Mouse (Mus musculus) retina, adult 2 months (tissue): Measurements from ENCODE around the gene Zfp275.
"Not testable (repeated sequence)": the region's sequence is repeated elsewhere in the genome, so short reads cannot be mapped to it uniquely, and the experiment has no call there.

Experiments used
- DNase-seq: peaks from one replicate; pipeline ENCODE4 v3.0.0-alpha.2; 2012; ENCODE audit warnings: low read depth, low spot score

Zfp275 gene

DNA sequence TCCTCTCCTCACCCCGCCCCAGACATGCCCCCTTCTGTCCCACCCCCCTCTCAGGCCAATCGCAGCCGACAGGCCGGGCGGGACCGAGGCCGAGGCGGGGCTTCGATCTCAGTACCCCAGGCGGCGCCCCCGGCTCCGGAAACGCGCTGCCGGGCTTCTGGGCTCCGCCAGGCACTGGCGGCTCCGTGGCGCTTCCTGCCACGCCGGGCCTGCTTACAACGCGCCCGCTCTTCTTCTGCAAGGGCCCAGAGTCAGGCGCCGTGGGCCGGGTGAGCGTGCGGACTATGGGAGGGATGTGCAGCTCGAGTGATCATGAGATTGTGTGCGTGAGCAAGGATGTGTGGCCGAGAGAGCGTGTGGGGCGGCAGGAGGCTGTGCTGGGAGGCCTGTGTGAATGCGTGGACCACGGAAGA is at the start of gene Zfp275:
Gene Zfp275, plus strand, starts transcription at position 139 of the 413 bp plus-strand sequence.
- DNase-seq: no peak

DNA sequence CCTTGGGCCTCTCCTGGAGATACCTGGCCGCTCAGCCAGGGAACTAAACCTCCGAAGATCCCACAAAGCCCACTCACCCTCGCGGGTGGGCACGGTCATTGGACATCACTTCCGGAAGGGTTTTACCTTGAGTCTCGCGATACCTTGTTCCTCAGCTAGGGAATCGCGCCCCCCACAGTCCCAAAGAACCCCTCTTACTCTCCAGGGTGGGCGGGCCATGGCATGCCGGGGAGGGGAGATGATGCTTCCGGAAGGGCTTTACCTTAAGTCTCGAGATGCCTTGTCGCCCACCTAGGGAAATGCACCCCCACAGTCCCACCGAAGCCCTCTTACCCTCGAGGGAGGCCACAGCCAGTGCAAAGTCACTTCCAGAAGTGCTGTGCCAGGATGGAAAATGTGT is 49.5 kb upstream of the Zfp275 start, which contains the start of the genes Xlr5a and Xlr5c:
Gene Xlr5a, minus strand, starts transcription at position 101 of the 400 bp plus-strand sequence.
Gene Xlr5c, minus strand, starts transcription at position 101 of the 400 bp plus-strand sequence.
- DNase-seq: not testable (repeated sequence)

DNA sequence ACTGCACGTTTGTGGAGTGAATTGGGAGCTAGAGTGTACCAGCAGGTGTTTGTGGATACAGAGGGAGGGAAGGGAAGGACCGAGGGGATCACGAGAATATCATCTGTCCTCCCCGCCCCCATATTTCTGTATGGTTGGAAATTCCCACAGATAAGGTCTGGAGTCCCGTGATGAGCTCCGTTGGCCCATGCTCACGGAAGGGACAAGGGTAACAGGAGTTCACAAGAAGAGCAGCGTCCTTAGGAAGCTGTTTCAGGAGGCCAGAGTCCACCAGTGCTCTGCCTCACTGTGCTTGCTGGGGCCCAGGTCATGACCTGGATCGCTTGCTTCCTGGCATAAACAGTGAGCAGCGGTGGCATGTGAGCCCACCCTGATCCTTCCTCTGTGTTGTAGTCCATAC is 46.7 kb upstream of the Zfp275 start:
- not testable (repeated sequence) for DNase-seq

DNA sequence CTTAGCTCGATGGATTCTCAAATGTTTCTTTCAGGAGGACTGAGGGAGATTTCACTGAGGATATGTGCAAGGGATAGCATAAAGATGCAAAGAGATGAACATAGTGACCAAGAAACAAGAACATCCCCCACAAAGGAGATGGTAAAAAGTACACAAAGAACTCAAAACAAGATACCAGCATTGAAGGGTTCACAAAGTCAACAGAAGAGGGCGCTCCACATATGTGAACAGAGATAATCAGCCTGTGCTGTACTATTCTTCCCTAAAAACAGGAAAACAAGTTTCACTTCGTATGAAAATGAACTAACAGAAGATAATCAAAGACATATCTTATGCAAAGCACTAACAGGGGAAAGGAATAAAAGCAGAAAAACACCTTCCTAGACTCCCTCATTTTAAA is 29.9 kb upstream of the Zfp275 start:
- peak; percentile 6 for DNase-seq

GRCm38 (mm10) chrX:73321029-73321428 is 21.4 kb upstream of the Zfp275 start:
- DNase-seq: no peak

DNA sequence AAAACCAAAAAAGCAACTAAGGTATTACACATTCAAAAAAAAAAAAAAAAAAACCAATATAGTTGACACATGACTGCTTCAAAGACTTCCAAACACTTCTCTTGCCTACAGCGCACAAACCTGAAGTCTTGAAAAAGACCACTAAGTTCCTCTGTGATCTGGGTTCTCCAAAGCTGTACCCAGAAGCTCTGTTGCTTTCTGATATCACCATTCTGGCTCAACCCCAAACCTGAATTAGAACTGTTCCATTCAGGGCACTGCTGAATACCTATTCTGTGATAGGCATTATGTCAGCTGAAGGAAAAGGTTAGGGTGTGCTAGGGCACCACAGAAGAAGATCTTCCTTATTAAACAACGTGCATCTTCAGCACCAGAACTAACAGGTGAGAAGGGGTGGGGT is 15.2 kb upstream of the Zfp275 start:
- DNase-seq: no peak

GRCm38 (mm10) chrX:73333548-73333947 is 8.9 kb upstream of the Zfp275 start:
- no peak for DNase-seq

DNA sequence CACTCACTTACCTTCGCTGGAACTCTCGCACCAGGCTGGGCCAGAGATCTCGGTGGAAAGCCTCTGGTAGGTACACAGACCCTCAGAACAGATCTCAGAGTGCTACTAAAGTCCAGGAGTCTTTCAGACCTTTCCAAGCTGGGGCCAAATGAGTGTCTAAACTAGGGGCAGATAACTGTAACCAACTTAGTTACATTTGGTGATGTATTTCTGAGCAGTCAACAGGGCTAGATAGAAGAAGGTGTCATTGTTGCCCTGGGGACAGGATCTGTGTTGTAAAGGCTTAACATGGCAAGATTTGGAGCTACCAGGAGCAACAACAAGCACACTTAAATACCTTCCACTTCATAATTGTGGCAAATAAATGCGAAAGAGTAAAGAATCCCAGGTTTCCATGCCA is 5.7 kb upstream of the Zfp275 start, which contains the start of gene Gm45015:
Gene Gm45015, minus strand, starts transcription at position 101 of the 400 bp plus-strand sequence.
- no peak for DNase-seq

DNA sequence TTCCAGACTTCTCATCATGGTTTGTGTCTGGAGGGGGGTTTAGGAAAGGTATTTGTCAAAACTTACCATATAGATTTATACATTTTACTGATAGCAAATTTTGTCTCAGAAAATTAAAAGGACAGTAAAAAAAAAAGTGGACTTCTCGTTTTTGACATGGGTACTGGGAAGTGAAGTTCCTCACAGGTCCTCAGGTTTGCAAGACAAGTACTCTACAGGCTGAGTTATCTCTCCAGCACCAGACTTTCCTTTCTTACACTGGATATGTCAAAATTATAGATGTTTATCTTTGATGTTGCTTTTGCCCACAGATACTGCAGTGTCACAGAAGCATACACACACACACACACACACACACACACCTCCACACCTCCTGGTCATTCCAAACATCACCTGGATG is 948 bp upstream of the Zfp275 start:
- no peak for DNase-seq

DNA sequence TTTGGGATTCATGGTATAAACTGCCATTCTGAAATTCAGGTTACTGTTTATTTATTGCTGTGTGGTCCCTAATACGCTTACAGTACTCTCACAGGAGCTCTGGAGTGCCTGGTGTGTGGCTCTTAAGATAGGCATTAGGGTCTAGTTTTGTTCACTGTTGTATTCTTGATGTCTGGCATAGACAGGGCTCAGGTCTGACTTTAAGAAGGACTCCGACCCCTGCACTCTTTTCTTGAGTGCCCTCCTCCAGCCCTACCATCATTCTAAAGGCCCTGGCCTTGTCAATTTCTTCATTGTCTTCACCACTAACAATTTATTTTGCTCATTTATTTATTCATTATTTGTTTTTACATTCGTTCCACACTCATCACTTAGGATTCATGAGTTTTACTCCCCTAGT is 353 bp upstream of the Zfp275 start:
- DNase-seq: no peak

DNA sequence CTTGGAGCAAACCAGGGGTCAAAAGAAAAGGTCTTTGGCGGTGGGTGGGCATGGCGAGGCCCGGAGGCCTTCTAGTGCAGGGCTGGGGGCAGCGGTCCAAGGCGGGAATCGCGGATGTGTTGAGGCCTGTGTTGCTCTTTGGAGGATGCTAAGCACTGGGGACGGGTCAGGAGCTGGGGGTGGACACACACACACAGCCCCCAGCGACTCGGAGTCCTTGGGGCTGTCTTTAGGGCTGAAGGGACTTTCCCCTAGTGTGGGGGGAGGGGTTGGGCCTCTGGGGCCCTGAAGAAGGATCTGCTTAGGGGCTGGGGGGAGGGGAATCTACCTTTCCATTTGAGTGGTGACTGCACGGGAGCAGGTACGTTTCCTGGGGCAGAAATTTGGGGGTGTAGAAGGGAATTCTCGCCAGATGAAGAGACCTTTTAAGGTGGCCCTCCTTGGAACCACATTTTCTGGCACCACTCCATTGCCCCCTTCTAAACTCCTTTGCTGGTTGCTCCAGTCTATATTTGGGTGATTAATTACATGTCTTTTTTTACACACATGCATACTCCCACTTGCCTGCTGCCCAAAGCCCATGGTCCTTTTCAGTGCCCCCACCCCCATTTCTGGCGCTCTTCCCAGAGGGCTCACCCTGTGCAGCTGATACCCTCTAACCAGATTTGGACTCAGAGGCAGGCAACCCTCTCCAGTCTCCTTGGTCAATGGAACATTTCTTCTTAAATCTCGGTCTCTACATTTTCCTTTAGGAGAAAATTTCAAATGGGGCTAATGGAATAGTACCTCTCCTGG is 717 bp downstream of the Zfp275 start:
- DNase-seq: no peak

DNA sequence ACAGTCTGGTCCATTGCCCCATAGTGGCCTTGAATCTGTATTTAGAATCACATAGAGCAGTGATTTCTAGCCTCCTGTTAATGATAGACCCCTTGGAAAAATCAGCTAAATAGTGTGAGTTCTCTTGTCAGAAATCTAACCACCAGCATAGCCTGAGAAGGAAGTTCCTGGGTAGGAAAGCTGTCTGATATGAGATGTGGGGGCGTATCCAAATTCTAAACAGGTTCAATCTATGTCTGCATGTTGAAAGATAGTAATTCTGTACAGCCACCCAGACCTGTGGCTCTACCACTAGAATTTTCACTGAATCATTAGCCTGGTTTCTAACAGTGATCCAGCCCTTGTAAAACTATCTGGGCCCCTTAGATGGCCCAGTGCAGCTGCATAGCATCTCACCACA is 1.4 kb downstream of the Zfp275 start:
- DNase-seq: no peak

DNA sequence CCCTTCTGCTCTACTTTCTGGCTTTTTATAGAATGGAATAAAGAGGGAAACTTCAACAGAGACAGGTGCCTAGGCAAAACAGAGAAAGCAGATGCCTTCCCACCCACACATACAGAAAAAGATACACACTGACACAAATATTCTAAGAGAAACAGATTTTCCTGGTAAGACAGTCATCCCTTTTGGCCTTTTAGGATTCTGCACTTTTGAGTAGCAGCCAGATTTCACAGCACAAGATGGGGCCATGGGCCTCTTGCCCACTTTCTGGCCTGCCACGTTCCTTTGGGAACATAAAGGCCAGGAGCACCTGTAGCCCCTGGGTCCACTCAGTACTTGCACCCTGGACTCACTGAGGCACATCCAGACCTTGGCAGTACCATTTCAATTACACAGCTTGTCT is 1.9 kb downstream of the Zfp275 start:
- DNase-seq: no peak

DNA sequence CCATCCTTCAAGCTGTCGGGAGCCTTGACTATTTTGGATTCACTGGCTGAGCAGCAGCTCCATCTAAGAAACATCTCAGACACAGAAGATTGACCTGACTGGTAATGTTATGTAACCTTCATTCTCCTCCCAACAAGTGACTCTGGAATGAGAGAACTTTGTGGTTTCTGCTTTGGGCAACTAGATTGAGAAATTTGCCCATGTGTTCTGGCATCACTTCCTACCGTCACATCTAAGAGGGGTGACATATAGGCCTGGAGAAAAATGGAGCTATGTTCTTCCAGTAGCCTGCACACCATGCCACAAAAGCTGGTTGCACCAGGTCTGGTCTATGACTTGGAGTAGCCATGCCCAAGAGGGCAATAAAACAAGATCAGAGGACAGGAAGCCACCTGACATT is 13.7 kb downstream of the Zfp275 start:
- DNase-seq: no peak

GRCm38 (mm10) chrX:73356719-73357118 is 14.3 kb downstream of the Zfp275 start:
- DNase-seq: no peak

- no peak for DNase-seq
These were observed 20.9 kb downstream of the Zfp275 start for GRCm38 (mm10) chrX:73363291-73363690.

- no peak for DNase-seq
These were observed 42.0 kb downstream of the Zfp275 start for GRCm38 (mm10) chrX:73384419-73384818.

DNA sequence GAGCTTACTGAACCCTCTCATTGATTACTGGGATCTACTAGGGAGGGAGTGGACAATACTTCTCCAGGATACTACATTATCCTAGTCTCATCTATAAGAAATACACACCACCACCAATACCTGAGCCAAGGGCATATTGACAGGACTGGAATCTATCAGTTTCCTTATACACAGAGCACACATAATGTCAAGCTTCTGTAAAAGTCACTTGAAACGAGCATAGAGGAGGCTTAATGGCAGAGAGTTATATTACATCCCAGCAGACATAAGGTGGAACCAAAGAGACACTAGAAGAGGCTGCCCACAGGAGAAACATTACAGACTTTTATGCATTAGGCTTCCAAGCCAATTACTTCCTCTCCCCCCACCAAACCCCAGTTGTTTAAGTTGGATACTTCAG is 42.5 kb downstream of the Zfp275 start:
- DNase-seq: no peak

- no peak for DNase-seq
These were observed 49.1 kb downstream of the Zfp275 start for GRCm38 (mm10) chrX:73391481-73391880.

GRCm38 (mm10) chrX:73396446-73396845 is 54.0 kb downstream of the Zfp275 start:
- DNase-seq: no peak

- DNase-seq: not testable (repeated sequence)
These were observed 56.2 kb downstream of the Zfp275 start, which contains the start of gene Gm18336 for GRCm38 (mm10) chrX:73398636-73399035. Gene Gm18336, minus strand, starts transcription at chrX:73398736.

DNA sequence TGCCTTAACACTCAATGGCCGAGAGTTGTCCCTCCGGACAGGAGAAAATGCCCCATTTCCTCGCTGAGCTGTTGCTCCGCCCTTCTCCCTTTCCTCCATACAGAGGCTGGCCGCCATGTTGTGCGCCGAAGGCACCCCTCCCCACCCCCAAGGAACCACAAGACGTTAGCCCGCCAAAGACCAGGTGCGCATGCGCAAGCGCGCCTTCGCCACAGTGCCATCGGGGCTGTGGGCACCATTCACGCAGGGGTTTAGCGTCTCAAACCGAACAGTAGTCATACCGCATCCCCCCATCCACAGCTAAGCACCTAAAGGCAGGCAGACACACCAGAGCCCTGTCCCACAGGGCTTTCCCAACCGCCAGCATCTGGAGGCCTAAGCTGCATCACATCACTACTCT is 58.5 kb downstream of the Zfp275 start:
- DNase-seq: no peak

DNA sequence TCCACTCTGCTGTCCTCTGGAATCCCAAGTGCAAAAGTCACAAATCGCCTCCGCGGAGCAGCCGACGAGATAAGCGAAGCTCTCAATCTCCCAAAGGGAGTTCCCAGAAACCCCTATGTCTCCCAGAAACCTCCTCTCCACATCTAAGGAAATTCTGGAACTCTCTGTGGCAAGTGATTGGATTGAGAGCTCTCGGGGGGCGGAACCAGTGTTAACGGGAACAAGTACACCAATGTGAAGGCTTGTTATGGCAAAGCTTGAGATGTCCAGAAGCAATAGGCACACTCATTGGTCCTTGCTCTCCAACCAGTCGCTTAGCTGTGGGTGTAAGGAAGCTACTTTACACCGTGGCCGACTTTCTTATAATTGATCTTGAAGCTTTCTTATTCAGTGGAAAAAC is 59.2 kb downstream of the Zfp275 start:
- no peak for DNase-seq
